Mouse (Mus musculus): ENCODE data around the gene Rccd1. TPM values are rescaled to one million over a fixed set of nuclear protein-coding genes. Genes with fewer than 3 reads are reported as not detected.

The Rccd1 gene
- polyA plus RNA-seq, 1 experiment from 2014 or later = 3.7 TPM

- H3K27ac ChIP-seq = no peak overlapping the region
- H3K4me3 ChIP-seq (replicated peaks; ENCODE audit: low read depth, low read length) = no peak overlapping the region
- H3K4me2 ChIP-seq (ENCODE audit: low read length) = no peak overlapping the region
- TF ChIP-seq CTCF (IDR thresholded peaks at IDR 0.05; ENCODE audit: low read depth) = no peak
- 91% methylated on average over 4 of the region's 4 CpGs for WGBS
- H3K9ac ChIP-seq (ENCODE audit: low read depth, low read length) = no peak overlapping the region
- no peaks in the 10 kb centered on the region for H3K27me3 ChIP-seq (ENCODE audit: insufficient read depth, low read length)
- no peaks in the 10 kb centered on the region for H3K4me1 ChIP-seq (replicated peaks; ENCODE audit: insufficient read depth, low read length)
- no peak for ATAC-seq (replicated peaks; ENCODE audit: low FRiP score, low read depth)
- no peak for DNase-seq (ENCODE audit: low spot score)
- H3K9me3 ChIP-seq (replicated peaks; ENCODE audit: low read length) = no peaks in the 10 kb centered on the region
- H3K36me3 ChIP-seq (ENCODE audit: insufficient read depth, low read length) = peaks cover 25% of the 10 kb centered on the region
These were observed 25.5 kb downstream of the Rccd1 start for GRCm38 (mm10) chr7:80298754-80299153.

- no peak overlapping the region for H3K9ac ChIP-seq (ENCODE audit: low read depth, low read length)
- DNase-seq (ENCODE audit: low spot score) = no peak
- no peak overlapping the region for H3K27ac ChIP-seq
- 77% methylated on average over 3 of the region's 3 CpGs for WGBS
- no peak for TF ChIP-seq CTCF (IDR thresholded peaks at IDR 0.05; ENCODE audit: low read depth)
- H3K4me2 ChIP-seq (ENCODE audit: low read length) = no peak overlapping the region
- H3K36me3 ChIP-seq (ENCODE audit: insufficient read depth, low read length) = peaks cover 17% of the 10 kb centered on the region
- no peak overlapping the region for H3K4me3 ChIP-seq (replicated peaks; ENCODE audit: low read depth, low read length)
- no peaks in the 10 kb centered on the region for H3K27me3 ChIP-seq (ENCODE audit: insufficient read depth, low read length)
- ATAC-seq (replicated peaks; ENCODE audit: low FRiP score, low read depth) = no peak
- H3K4me1 ChIP-seq (replicated peaks; ENCODE audit: insufficient read depth, low read length) = no peaks in the 10 kb centered on the region
- no peaks in the 10 kb centered on the region for H3K9me3 ChIP-seq (replicated peaks; ENCODE audit: low read length)
These were observed 27.2 kb downstream of the Rccd1 start for GRCm38 (mm10) chr7:80297041-80297440.

- no peak overlapping the region for H3K4me2 ChIP-seq (ENCODE audit: low read length)
- 91% methylated on average over 6 of the region's 6 CpGs for WGBS
These were observed 27.8 kb downstream of the Rccd1 start for GRCm38 (mm10) chr7:80296462-80296861.

GRCm38 (mm10) chr7:80294764-80295648, 29.2 kb downstream of the Rccd1 start:
- no peaks in the 10 kb centered on the region for H3K27me3 ChIP-seq (ENCODE audit: insufficient read depth, low read length)
- TF ChIP-seq CTCF (IDR thresholded peaks at IDR 0.05; ENCODE audit: low read depth) = no peak
- H3K27ac ChIP-seq = peak overlapping the region; percentile 71; the same call in 1 of the 2 replicates
- H3K4me1 ChIP-seq (replicated peaks; ENCODE audit: insufficient read depth, low read length) = no peaks in the 10 kb centered on the region
- H3K9me3 ChIP-seq (replicated peaks; ENCODE audit: low read length) = no peaks in the 10 kb centered on the region
- peak overlapping the region; percentile 75 for H3K9ac ChIP-seq (ENCODE audit: low read depth, low read length)
- H3K36me3 ChIP-seq (ENCODE audit: insufficient read depth, low read length) = 0 out of 2 replicates have a peak, but pooled peaks cover 6% of the 10 kb centered on the region
- WGBS = 7% methylated on average over 37 of the region's 37 CpGs
- peak overlapping the region; percentile 73 for H3K4me3 ChIP-seq (replicated peaks; ENCODE audit: low read depth, low read length)
- ATAC-seq (replicated peaks; ENCODE audit: low FRiP score, low read depth) (peak; percentile 57), DNase-seq (ENCODE audit: low spot score) (peak; percentile 59)
- peak overlapping the region; percentile 87 for H3K4me2 ChIP-seq (ENCODE audit: low read length)

More at GRCm38 (mm10) chr7:80296462-80296861, 27.8 kb downstream of the Rccd1 start:
- Histone ChIP-seq H3K36me3 (ENCODE audit: insufficient read depth, low read length) (peaks cover 12% of the 10 kb centered on the region), H3K9ac (ENCODE audit: low read depth, low read length) (no peak overlapping the region), H3K4me3 (replicated peaks; ENCODE audit: low read depth, low read length) (no peak overlapping the region), H3K4me1 (replicated peaks; ENCODE audit: insufficient read depth, low read length) (no peaks in the 10 kb centered on the region), H3K9me3 (replicated peaks; ENCODE audit: low read length) (no peaks in the 10 kb centered on the region), H3K27ac (no peak overlapping the region), H3K27me3 (ENCODE audit: insufficient read depth, low read length) (no peaks in the 10 kb centered on the region)
- DNase-seq (ENCODE audit: low spot score) = no peak
- no peak for ATAC-seq (replicated peaks; ENCODE audit: low FRiP score, low read depth)
- no peak for TF ChIP-seq CTCF (IDR thresholded peaks at IDR 0.05; ENCODE audit: low read depth)

GRCm38 (mm10) chr7:80294062-80294763, 30.0 kb downstream of the Rccd1 start, which contains the start of gene Prc1:
Gene Prc1, plus strand, starts transcription at chr7:80294450.
- WGBS = under 1% methylated on average over 52 of the region's 52 CpGs
- DNase-seq (ENCODE audit: low spot score) (peak; percentile 98), ATAC-seq (replicated peaks; ENCODE audit: low FRiP score, low read depth) (peak; percentile 99)
- H3K4me2 ChIP-seq (ENCODE audit: low read length) = peak within 1 kb of the TSS; percentile 87
- no peaks in the 10 kb centered on the region for H3K4me1 ChIP-seq (replicated peaks; ENCODE audit: insufficient read depth, low read length)
- H3K27ac ChIP-seq = peak within 1 kb of the TSS; percentile 71
- H3K9ac ChIP-seq (ENCODE audit: low read depth, low read length) = peak within 1 kb of the TSS; percentile 75
- H3K36me3 ChIP-seq (ENCODE audit: insufficient read depth, low read length) = 0 out of 2 replicates have a peak, but pooled peaks cover 3% of the 10 kb centered on the region
- TF ChIP-seq CTCF (IDR thresholded peaks at IDR 0.05; ENCODE audit: low read depth) = no peak
- no peaks in the 10 kb centered on the region for H3K9me3 ChIP-seq (replicated peaks; ENCODE audit: low read length)
- H3K4me3 ChIP-seq (replicated peaks; ENCODE audit: low read depth, low read length) = peak within 1 kb of the TSS; percentile 73
- H3K27me3 ChIP-seq (ENCODE audit: insufficient read depth, low read length) = no peaks in the 10 kb centered on the region

GRCm38 (mm10) chr7:80287736-80288135, 36.5 kb downstream of the Rccd1 start:
- H3K27me3 ChIP-seq (ENCODE audit: insufficient read depth, low read length) = no peaks in the 10 kb centered on the region
- H3K4me3 ChIP-seq (replicated peaks; ENCODE audit: low read depth, low read length) = no peak overlapping the region
- H3K4me1 ChIP-seq (replicated peaks; ENCODE audit: insufficient read depth, low read length) = no peaks in the 10 kb centered on the region
- no peaks in the 10 kb centered on the region for H3K9me3 ChIP-seq (replicated peaks; ENCODE audit: low read length)
- no peak overlapping the region for H3K9ac ChIP-seq (ENCODE audit: low read depth, low read length)
- ATAC-seq (replicated peaks; ENCODE audit: low FRiP score, low read depth) (no peak), DNase-seq (ENCODE audit: low spot score) (no peak)
- no peak overlapping the region for H3K4me2 ChIP-seq (ENCODE audit: low read length)
- TF ChIP-seq CTCF (IDR thresholded peaks at IDR 0.05; ENCODE audit: low read depth) = no peak
- H3K36me3 ChIP-seq (ENCODE audit: insufficient read depth, low read length) = peaks cover 43% of the 10 kb centered on the region
- WGBS = 75% methylated on average over 10 of the region's 10 CpGs
- H3K27ac ChIP-seq = no peak overlapping the region
